Mouse (Mus musculus) testis, postnatal 14 days (tissue): ENCODE measurements around the gene Ccdc163.
"Not testable (repeated sequence)": the region's sequence is repeated elsewhere in the genome, so short reads cannot be mapped to it uniquely, and the experiment has no call there.

Source experiments
- DNase-seq: peaks from one replicate; pipeline ENCODE4 v3.0.0; 2021; ENCODE audit warnings: low spot score

The Ccdc163 gene

DNA sequence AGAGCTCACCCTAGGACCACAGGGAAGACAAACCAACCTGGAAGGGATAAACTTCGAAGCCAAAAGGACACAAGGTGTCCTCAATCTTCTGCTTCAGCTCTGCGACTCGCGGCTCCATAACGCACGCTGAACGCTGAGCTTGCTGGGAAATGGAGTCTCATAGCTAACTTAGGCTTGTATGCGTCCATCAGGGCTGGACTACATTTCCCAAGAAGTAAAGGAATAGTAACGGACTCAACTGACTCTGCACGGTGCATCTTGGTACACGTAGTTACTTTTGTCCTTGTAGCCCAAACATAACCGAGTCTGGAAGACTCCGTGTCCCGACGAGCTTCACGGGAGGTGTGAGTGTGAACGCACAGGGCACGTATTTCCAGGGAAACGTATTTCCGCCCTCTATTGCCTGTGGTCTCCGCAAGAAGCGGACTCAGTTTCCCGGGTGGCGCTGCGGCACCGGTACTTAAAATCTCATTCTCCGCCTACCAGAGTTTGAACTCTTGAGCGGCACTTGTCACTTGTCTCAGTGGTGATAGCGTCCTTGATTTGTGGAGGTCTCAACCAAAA is at the start of gene Ccdc163, which contains the start of gene Mmachc:
TSS of gene Ccdc163 (plus strand) at position 309 of the 564 bp plus-strand sequence.
TSS of gene Mmachc (minus strand) at position 206 of the 564 bp plus-strand sequence.
- peak; percentile 94 for DNase-seq

DNA sequence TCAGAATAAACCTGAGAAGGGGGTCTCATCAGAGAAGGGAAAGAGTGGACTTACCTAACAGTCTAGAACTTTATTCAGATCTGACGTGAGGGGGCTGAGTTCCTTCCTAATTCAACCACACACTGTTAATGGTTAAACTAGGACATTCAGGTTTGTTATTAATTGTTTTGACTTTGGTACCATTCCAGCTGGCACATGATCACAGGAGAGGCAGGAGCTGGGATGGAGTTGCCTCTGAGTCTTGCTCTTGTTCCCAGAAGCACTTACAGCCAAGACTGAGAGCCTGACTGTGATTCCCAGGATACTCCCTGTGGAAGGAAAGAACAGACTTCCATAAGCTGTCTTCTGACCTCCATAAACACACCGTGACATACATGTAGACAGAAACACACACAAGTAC is 48.8 kb upstream of the Ccdc163 start:
- peak; percentile 52 for DNase-seq

DNA sequence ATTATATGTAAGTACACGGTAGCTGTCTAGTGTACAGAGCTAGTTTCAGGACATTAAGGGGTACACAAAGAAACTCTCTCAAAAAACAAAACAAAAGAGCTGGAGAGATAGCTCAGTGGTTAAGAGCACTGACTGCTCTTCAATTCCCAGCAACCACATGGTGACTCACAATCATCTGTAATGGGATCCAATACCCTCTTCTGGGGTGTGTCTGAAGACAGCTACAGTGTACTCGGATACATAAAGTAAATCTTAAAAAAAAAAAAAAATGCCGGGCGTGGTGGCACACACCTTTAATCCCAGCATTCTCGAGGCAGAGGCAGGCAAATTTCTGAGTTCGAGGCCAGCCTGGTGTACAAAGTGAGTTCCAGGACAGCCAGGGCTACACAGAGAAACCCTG is 48.4 kb upstream of the Ccdc163 start:
- DNase-seq, result not testable (repeated sequence)

DNA sequence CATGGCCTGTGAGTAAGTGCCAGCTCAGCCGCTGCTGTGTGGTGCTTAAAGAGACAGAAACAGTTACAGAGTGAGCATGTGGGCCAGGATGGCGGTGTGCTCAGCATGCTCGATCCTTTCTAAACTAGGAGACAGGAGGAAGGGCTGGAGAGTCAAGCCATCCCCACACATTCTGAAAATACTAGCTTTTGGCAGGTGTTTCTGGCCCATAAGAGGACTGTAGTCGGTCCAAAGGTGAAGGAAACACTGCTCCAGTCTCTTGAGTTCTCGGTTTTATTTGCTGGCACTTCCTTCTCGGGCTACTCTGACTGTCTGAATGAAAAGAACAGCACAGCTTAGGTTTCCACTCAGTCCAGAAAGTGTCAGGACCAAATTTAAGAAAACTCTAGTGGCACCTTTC is 47.5 kb upstream of the Ccdc163 start:
- no peak for DNase-seq

DNA sequence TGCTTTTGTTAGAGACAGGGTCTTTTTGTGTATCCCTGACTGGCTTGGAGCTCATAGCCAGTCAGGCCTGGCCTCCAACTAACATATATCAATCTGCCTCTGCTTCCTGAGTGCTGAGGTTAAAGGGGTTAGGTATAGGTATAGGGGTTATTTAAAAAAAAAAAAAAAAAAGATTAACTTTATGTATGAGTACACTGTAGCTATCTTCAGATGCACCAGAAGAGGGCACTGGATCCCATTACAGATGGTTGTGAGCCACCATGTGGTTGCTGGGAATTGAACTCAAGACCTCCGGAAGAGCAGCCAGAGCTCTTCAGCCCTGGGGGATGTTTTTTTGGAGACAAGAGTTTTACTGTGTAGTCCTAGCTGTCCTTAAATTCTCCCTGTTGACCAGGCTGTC is 46.3 kb upstream of the Ccdc163 start:
- DNase-seq, result no peak

DNA sequence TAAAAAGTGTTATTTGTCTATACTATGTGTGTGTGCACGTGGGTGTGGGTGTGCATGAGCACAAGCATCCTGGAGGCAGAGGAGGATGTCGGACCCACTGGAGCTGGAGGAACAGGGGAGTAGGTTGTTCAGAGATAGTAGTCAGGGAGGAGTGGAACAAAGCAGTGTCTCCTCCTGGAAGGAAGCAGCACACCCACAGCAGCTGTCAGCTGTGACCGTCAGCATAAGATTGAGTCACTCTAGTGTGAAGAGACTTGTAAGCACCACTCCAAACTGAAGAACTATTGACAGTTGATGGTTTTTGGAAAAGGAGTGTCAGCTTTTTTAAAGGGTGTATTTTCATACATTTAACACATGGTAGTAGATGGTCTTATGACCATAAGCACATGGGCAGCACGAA is 41.7 kb upstream of the Ccdc163 start:
- DNase-seq, result no peak

DNA sequence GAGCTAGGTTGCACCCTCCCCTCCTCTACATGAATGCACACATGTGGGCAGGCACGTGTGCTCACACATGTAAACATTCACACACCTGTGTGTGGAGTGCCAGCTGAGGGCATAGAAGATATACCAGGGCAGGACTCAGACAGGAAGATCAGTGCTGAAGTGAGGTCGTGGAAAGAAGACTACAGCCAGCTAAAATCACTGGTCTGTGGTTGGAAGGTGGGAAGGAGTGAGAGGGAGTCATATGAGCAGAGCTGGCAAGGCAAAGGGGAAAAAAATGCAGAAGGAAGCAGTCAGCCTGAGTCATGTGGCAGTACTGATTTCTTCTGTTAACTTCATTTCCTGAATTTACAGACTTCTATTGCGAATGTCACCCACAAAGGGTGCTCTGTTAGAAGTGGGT is 40.2 kb upstream of the Ccdc163 start:
- DNase-seq, result no peak

DNA sequence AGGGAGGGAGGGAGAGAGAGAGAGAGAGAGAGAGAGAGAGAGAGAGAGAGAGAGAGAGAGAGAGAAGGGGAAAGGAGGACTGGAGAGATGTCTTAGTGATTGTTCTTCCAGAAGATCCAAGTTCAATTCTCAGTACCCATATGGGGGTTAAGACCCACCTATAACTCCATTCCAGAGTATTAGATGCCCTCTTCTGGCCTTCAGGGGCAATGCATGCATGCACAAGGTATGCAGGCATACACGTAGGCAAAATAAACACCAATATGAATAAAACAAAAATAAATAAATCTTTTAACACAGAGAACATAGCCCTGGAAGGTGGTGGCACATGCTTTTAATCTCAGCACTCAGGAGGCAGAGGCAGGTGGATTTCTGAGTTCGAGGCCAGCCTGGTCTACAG is 39.0 kb upstream of the Ccdc163 start:
- DNase-seq, result no peak

DNA sequence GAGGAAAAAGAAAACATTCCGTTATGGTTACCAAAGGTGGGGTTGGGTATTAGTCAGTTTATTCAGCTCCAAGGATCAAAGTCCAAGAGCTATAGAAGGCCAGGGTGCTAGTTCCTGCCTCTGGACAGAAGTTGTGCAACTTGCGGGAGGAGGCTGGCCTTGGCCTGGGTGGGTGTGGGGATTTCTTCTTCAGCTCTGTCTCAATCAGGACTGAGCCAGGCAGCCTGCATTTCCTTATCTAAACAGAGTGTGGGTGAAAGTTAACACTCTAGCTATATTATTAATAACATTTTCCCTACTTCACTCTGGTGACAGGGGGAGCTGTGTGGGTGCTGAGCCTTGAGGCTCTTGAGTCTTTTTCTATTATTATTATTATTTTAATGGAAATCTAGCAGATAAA is 35.5 kb upstream of the Ccdc163 start:
- no peak for DNase-seq

DNA sequence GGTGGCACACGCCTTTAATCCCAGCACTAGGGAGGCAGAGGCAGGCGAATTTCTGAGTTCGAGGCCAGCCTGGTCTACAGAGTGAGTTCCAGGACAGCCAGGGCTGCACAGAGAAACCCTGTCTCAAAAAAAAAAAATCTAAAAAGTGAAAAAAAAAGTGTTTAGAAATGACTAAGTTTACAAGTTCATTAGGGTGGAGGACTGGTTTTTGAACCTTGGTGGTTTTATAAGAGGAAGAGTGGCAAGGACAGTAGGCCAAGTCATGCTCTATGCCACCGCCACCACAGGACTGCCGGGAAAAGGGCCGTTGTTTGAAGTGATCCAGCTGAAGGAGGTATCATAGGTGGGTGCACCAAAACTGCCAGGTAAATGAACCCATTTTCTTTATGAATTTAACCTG is 33.5 kb upstream of the Ccdc163 start:
- DNase-seq, result not testable (repeated sequence)

DNA sequence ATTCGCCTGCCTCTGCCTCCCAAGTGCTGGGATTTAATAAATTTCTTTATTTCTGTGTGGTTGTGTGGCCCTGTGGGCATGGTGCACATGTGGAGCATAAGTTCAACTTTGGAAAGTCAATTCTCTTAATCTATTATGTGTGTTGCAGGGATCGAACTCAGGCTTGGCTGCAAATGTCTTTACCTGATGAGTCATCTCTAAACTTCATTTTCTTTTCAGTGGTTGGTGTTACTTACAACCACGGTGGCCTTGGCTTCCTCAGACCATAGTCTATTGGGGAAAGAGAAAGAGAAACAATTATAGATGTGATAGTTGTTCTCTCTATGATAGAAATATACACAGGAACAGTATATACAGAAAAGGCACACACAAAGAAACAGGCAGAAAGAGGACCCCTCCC is 32.3 kb upstream of the Ccdc163 start:
- no peak for DNase-seq

DNA sequence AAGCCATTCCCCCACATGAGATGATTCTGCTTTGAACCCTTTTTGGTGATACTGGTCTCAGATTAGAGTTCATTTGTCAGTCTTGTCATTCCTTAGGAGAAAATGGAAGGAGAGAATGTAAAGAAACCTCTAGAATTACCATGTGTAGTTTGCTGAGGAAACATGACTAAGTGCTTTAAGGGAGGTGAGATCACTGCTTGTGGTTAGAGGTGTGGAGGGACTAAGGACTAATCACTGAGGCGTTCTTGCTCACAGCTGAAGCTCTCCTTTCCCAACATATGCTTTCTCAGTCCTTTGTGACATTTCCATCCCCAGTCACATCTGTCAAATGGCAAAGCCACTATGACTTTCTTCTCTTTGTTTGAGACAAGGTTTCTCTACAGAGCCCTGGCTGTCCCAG is 30.5 kb upstream of the Ccdc163 start:
- no peak for DNase-seq

DNA sequence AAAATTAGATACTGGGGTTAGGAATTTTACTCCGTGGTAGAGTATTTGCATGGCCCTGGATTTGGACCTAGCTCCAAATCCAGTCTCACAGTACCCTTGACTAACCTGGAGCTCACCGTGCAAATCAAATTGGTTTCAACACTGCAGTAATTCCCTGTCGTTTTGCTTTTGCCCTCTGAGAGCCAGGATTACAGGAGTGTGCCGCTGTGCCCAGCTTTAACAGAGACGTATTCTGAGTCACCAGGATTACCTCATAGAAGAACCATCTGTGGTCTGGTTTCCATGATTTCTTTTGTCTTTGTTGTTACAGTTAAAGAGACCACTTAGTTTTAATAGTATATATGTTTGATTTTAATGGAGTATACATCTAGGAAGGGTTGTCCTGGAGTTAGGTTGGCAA is 29.2 kb upstream of the Ccdc163 start:
- DNase-seq, result no peak

DNA sequence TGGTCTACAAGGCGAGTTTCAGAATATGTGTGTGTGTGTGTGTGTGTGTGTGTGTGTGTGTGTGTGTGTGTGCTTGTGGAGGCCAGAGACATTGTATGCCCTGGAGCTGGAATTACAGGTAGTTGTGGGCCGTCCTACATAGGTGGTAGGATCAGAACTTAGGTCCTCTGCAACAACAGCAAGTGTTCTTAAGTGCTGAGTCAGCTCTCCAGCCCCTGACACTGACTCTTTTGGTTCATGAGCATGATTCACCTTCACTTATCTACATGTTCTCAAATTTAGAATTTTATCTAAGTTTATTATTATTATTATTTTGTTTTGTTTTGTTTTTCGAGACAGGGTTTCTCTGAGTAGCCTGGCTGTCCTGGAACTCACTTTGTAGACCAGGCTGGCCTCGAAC is 27.8 kb upstream of the Ccdc163 start:
- not testable (repeated sequence) for DNase-seq

DNA sequence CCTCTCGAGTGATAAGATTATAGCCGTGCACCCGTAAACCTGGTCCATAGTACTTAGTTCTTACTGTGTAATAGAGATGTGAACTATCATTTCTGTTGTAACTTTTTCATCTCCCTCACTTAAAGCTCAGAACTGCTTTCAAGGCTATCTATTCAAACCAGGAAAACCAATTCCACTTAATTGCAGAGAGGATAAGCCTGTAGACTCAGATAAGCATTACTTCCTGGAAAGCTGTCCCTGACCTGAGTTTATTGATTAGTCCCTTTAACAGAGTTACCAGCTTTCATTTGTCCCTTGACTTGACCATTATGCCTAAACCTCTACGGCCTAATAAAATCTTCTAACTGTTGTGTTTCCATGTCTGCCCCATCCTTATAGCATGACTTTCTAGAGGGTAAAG is 24.4 kb upstream of the Ccdc163 start:
- no peak for DNase-seq

DNA sequence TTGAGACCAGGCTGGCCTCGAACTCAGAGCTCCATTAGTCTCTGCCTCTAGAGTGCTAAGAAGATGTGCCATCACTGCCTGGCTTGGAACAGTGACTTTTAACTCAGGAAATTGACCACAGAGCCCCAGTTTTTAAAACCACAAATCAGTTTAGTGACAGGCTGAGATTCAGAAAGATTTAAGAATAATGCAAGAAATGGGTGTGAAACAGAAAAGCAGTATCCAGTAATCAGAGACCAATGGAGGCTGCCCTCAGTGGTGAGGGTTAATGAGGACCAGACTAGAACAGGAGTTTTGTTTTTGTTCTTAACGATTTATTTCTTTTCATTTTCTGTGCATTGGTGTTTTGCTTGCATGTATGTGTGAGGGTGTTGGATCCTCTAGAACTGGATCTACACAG is 23.6 kb upstream of the Ccdc163 start:
- DNase-seq, result no peak

DNA sequence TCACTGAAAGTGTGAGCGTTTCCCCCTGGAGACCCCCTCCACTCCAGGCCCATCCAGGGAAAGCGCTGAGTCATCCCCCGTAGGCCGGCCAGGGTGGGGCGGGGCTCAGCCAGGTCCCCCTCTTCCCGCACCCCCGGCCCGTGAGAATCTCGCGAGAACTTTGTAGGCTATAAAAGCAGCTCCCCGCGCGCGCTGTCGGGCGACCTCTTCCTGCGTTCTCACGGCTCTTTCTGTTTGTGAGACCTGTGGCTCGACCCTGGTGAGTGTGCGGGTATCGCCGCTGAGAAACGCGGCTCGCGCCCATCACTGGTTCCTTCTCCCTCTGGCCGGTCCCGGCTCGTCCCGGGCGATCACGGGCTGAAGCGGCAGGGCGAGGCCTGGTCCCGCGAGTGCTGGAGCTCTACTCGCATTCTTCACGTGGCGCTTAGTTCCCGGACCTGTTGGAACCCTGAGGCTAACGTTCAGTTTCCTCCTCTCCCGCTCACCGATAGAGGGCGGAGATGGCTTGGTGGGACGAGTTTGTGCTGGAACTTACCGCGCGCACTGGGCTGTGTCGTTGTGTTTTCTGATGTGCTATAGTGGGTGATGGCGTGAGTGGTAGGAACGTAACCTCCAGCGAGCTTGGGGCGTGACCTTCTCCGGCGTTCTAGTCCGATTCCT is 22.8 kb upstream of the Ccdc163 start, which contains the start of gene Prdx1:
TSS of gene Prdx1 (plus strand) at position 143 of the 660 bp plus-strand sequence.
- peak; percentile 96 for DNase-seq

DNA sequence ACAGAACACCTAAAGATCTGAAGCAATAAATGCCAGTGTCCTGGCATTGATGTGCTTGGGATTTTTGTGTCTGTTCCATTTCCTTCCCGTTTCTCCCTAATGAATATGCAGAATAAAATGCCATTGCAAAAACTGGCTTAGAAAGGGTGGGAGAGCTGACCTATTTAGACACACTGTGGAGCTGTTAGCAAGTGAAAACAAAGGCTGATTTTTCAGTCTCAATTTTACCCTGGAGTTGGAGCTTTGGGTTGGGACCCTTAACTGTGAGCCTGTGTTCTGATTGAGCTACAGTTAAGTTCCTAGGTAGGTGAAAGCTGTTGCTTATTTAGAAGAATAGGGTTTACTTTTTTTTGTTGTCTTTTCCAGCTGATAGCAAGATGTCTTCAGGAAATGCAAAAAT is 21.3 kb upstream of the Ccdc163 start:
- no peak for DNase-seq

DNA sequence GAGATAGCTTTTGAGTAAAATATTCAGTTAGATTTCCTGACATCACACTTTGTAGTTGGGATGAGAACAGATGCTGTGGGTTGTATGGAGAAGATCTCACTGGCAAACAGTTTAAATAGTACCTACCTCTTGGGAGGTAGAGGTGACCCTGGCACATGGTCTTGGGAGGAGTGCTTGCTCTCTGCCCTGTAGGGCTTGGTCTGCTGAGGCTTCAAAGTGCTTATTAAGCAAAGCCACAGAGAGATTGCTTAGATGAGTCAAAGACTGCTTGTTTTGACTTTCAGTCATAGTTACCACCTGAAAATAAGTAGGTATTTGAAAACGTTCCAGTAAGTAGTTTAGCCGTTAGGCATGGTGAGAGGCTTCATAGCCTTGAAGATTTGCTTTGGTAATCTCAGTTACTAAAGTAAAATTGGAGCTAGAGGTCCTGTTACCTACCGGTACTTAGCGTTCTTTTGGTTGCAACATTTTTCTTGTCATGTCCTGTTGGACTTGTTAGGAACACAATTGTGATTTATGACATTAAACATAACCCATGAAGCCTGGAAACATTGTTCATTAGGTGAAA is 18.9 kb upstream of the Ccdc163 start:
- no peak for DNase-seq

DNA sequence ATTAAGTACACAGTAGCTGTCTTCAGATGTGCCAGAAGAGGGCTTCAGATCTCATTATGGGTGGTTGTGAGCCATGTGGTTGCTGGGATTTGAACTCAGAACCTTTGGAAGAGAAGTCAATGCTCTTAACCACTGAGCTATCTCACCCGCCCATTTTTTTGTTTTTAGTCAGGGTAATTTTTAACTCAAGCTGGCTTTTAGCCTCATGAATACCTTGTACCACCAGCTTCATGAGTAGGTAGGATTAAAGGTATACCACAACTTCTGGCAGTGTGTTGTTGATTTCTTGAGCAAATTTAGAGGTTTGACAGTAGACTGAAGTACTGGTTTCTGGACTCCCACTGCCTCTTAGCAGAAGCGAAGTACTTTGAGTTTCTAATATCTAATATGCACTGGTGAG is 16.2 kb upstream of the Ccdc163 start:
- no peak for DNase-seq

DNA sequence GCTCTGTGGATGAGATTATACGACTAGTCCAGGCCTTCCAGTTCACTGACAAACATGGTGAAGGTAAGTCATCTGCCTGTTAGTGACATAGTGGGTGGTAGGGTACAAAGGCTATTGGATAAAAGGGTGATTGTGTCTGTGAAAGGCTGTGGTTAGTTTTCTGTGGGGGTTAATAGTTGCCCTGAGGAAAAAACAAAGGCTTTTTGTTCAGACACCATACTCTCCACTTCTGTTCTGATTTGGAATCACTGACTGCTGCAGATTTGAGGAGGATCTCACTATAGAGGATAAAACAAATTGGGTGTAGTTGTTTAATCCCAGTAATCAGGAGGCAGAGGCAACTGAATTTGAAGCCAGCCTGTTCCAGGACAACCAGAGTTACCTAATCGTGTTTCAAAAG is 14.5 kb upstream of the Ccdc163 start:
- no peak for DNase-seq

DNA sequence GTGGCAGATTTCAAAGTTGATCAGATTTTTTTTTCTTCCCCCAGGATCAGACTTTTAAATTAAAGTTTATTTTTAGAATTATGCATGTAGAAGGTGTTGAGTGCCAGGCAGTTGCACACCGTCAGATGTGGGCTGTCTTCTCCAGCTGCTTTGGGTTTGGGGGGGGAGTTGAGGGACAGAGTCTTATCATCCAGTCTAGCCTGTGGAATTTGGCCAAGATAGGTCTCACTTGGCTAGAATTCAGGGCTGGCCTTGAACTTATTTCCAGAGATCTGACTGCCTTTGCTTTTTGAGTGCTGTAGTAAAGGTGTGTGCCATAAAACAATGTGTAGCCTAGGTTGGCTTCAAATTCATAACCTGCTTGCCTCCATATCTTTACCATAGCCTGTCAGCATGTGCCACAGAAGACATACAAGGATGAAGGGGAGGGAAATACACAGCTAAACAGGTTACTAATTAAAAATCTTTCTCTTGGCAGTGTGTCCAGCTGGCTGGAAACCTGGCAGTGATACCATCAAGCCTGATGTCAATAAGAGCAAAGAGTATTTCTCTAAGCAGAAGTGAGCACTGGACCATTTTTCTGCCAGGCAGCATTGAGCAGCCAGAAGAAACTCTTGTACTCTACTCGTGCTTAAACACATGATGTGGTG is 9.5 kb upstream of the Ccdc163 start:
- no peak for DNase-seq

DNA sequence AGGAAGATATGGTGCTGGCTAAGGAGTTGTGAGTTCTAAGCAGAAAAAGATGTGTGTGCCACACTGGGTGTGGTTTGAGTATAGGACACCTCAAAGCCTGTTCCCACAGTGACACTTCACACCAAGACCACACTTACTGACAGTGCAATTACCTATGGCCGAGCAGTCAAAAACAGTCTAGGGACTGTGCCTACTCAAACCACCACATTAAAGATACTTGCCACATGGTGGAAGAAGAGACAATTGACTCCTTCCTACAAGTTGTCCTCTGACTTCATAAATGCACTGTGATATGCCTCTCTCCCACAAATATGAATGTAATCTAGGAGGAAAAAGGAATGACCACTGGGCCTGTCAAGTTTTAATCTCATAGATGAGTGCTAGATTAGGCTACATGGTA is 7.3 kb upstream of the Ccdc163 start:
- DNase-seq, result no peak
